Mouse (Mus musculus) ES-E14 (cell line): ENCODE data around the gene Arhgef18. TPM values are rescaled to one million over a fixed set of nuclear protein-coding genes. Genes with fewer than 3 reads are reported as not detected.
A peak's percentile ranks its signal among the peaks of the same experiment; 100 is the strongest.

ENCODE experiments used
- DNase-seq: peaks from one replicate; pipeline ENCODE4 v3.0.0-alpha.2; 2013; ENCODE audit warnings: low read depth, low spot score
- H3K27ac ChIP-seq: 2 replicates; pipeline ENCODE4 v1.5.1; 2012; ENCODE audit warnings: low read depth, mild to moderate bottlenecking, low read length, moderate library complexity, mixed read lengths; ENCODE audit not compliant: poor library complexity, insufficient read depth, severe bottlenecking
- H3K36me3 ChIP-seq: 2 replicates; pipeline ENCODE4 v1.6.1; 2012; ENCODE audit warnings: mild to moderate bottlenecking, low read length, moderate library complexity, mixed read lengths; ENCODE audit not compliant: control insufficient read depth, poor library complexity, insufficient read depth, severe bottlenecking
- H3K4me1 ChIP-seq, 2 experiments: fragments of 150-350 bp in 1 of 2; sonication (generic) in 1 of 2; 2 replicates each; pipeline ENCODE4 v1.6.1; 2012; ENCODE audit warnings: low read length in 2 of 2, mild to moderate bottlenecking in 1 of 2, mixed read lengths in 1 of 2; ENCODE audit not compliant: control insufficient read depth in 2 of 2, insufficient read depth in 2 of 2, poor library complexity in 1 of 2
- H3K4me3 ChIP-seq, 2 experiments: fragments of 150-350 bp in 1 of 2; sonication (generic) in 1 of 2; 2 replicates each; pipeline ENCODE4 v1.5.1; 2012; ENCODE audit warnings: low read length in 2 of 2, low read depth in 1 of 2, mild to moderate bottlenecking in 1 of 2, mixed read lengths in 1 of 2; ENCODE audit not compliant: insufficient read depth in 1 of 2, poor library complexity in 1 of 2, severe bottlenecking in 1 of 2
- H3K9ac ChIP-seq: 2 replicates; pipeline ENCODE4 v1.6.1; 2012; ENCODE audit warnings: low read depth, mild to moderate bottlenecking, low read length, mixed read lengths; ENCODE audit not compliant: poor library complexity, insufficient read depth, severe bottlenecking
- H3K9me3 ChIP-seq: fragments of 150-350 bp; sonication (generic); 2 replicates; pipeline ENCODE4 v1.6.1; 2012; ENCODE audit warnings: low read depth, mild to moderate bottlenecking, low read length; ENCODE audit not compliant: control insufficient read depth, insufficient read depth
- CHD2 ChIP-seq: IDR thresholded peaks from 2 replicates; pipeline ENCODE4 v1.6.1; 2014; ENCODE audit warnings: mild to moderate bottlenecking, low read depth, low read length, inconsistent platforms
- HCFC1 ChIP-seq: IDR thresholded peaks from 2 replicates; pipeline ENCODE4 v1.6.1; 2012; ENCODE audit warnings: low read length, inconsistent platforms, borderline replicate concordance; ENCODE audit not compliant: insufficient read depth
- MAFK ChIP-seq: IDR thresholded peaks from 2 replicates; pipeline ENCODE4 v1.6.1; 2014; ENCODE audit warnings: mild to moderate bottlenecking, low read depth, low read length, inconsistent platforms; ENCODE audit not compliant: insufficient read depth
- ZC3H11A ChIP-seq: IDR thresholded peaks from 2 replicates; pipeline ENCODE4 v1.6.1; 2012; ENCODE audit warnings: low read depth, mild to moderate bottlenecking, inconsistent platforms, low read length, borderline replicate concordance
- ZNF384 ChIP-seq: IDR thresholded peaks from 2 replicates; pipeline ENCODE4 v1.6.1; 2012; ENCODE audit warnings: low read depth, low read length, inconsistent platforms
- in situ Hi-C, 2 experiments: fragments of 600-800 bp; cut with MboI; formaldehyde crosslinking; loops; one replicate each; pipeline ENCODE4 v1.15.1; 2025; ENCODE audit warnings: low sequenced_read_pairs in 2 of 2, inconsistent platforms in 1 of 2; ENCODE audit not compliant: unreplicated experiment in 2 of 2
- total RNA-seq: library from RNA; depleted of rRNA; stranded (reverse); fragments of 300-350 nt; gene quantifications from 2 replicates; pipeline ENCODE4 v1.2.3, GENCODE M21; 2012

The Arhgef18 gene
- total RNA-seq, 1 experiment = 34.7 TPM

GRCm38 (mm10) chr8:3493845-3494208 lies 101.0 kb downstream of the Arhgef18 start:
- Histone ChIP-seq H3K36me3 (no peaks in the 10 kb centered on the region), H3K4me3 (peak overlapping the region; percentile 80 to 98; a peak in 3 of 4 replicates), H3K9me3 (no peaks in the 10 kb centered on the region), H3K27ac (no peak overlapping the region), H3K4me1 (peaks cover 6 to 7% of the 10 kb centered on the region in 2 experiments; a peak in 3 of 4 replicates), H3K9ac (no peak overlapping the region)
- TF ChIP-seq ZC3H11A (no peak), HCFC1 (no peak), ZNF384 (no peak)
- DNase-seq = no peak
- in situ Hi-C loops = no loop called here

- Histone ChIP-seq H3K27ac (no peak overlapping the region), H3K4me1 (peaks cover 6 to 7% of the 10 kb centered on the region in 2 experiments; a peak in 3 of 4 replicates), H3K4me3 (peak overlapping the region; percentile 52 to 67), H3K36me3 (no peaks in the 10 kb centered on the region), H3K9ac (peak overlapping the region; percentile 38), H3K9me3 (no peaks in the 10 kb centered on the region)
- no peak for DNase-seq
- TF ChIP-seq CHD2 (no peak), MAFK (no peak), ZNF384 (no peak), ZC3H11A (no peak), HCFC1 (no peak)
- in situ Hi-C loops = no loop called here
Measured at GRCm38 (mm10) chr8:3495578-3496427, 103.0 kb downstream of the Arhgef18 start.

GRCm38 (mm10) chr8:3496428-3496748 lies 103.6 kb downstream of the Arhgef18 start:
- Histone ChIP-seq H3K9ac (peak overlapping the region; percentile 38), H3K27ac (no peak overlapping the region), H3K36me3 (no peaks in the 10 kb centered on the region), H3K9me3 (no peaks in the 10 kb centered on the region), H3K4me3 (peak overlapping the region; percentile 52 to 67), H3K4me1 (peaks cover 6 to 7% of the 10 kb centered on the region in 2 experiments; a peak in 3 of 4 replicates)
- DNase-seq = no peak
- TF ChIP-seq HCFC1 (no peak), ZNF384 (no peak), ZC3H11A (no peak), MAFK (no peak), CHD2 (no peak)
- in situ Hi-C loops = no loop called here

GRCm38 (mm10) chr8:3498583-3498982 lies 105.8 kb downstream of the Arhgef18 start:
- Histone ChIP-seq H3K27ac (no peak overlapping the region), H3K4me1 (peaks cover 3 to 7% of the 10 kb centered on the region in 2 experiments; a peak in 3 of 4 replicates), H3K9ac (no peak overlapping the region), H3K9me3 (no peaks in the 10 kb centered on the region), H3K4me3 (no peak overlapping the region), H3K36me3 (no peaks in the 10 kb centered on the region; the same call in 1 of the 2 replicates)
- no peak for DNase-seq
- in situ Hi-C loops = no loop called here
- TF ChIP-seq HCFC1 = no peak

GRCm38 (mm10) chr8:3499751-3500150 lies 106.9 kb downstream of the Arhgef18 start:
- no peaks in the 10 kb centered on the region; the same call in 1 of the 2 replicates for H3K36me3 ChIP-seq
- no peak for DNase-seq
- peak overlapping the region; percentile 66 to 76 for H3K4me3 ChIP-seq
- in situ Hi-C loops = no loop called here
- peaks cover 2 to 7% of the 10 kb centered on the region in 2 experiments; a peak in 2 of 4 replicates for H3K4me1 ChIP-seq
- peak overlapping the region; percentile 82 for H3K9ac ChIP-seq
- no peak for TF ChIP-seq ZNF384
- no peak for TF ChIP-seq ZC3H11A
- no peaks in the 10 kb centered on the region for H3K9me3 ChIP-seq
- H3K27ac ChIP-seq = no peak overlapping the region; the same call in 1 of the 2 replicates
